Mouse (Mus musculus) lung, embryonic 14.5 days (tissue): ENCODE measurements around the gene Armc8. TPM values are rescaled to one million over a fixed set of nuclear protein-coding genes. Genes with fewer than 3 reads are reported as not detected.

Experiments used
- ATAC-seq: fragments of 200-750 bp; cut with Nextera tagmentation; 2 replicates; pipeline ENCODE4 v1.8.0; 2017; ENCODE audit warnings: mild to moderate bottlenecking, moderate TSS enrichment, moderate library complexity; ENCODE audit not compliant: insufficient read depth
- DNase-seq: peaks from one replicate; pipeline ENCODE4 v3.0.0-alpha.2; 2015
- H3K27ac ChIP-seq: fragments of 300-500 bp; sonication (generic); 2 replicates; pipeline ENCODE4 v1.5.1; 2014; ENCODE audit warnings: low read depth, mild to moderate bottlenecking, moderate library complexity
- H3K27me3 ChIP-seq: fragments of 300-500 bp; sonication (generic); 2 replicates; pipeline ENCODE4 v1.6.1; 2014; ENCODE audit warnings: low read length, control low read depth; ENCODE audit not compliant: insufficient read depth
- H3K36me3 ChIP-seq: fragments of 300-500 bp; sonication (generic); 2 replicates; pipeline ENCODE4 v1.6.1; 2014; ENCODE audit warnings: control low read depth; ENCODE audit not compliant: insufficient read depth
- H3K4me1 ChIP-seq: fragments of 300-500 bp; sonication (generic); 2 replicates; pipeline ENCODE4 v1.6.1; 2014; ENCODE audit warnings: antibody characterized with exemption, control low read depth; ENCODE audit not compliant: insufficient read depth
- H3K4me2 ChIP-seq: fragments of 300-500 bp; sonication (generic); 2 replicates; pipeline ENCODE4 v1.6.1; 2014; ENCODE audit warnings: mild to moderate bottlenecking
- H3K4me3 ChIP-seq: fragments of 300-500 bp; sonication (generic); 2 replicates; pipeline ENCODE4 v1.5.1; 2014; ENCODE audit warnings: low read depth, low read length
- H3K9ac ChIP-seq: fragments of 300-500 bp; sonication (generic); 2 replicates; pipeline ENCODE4 v1.6.1; 2014
- H3K9me3 ChIP-seq: fragments of 300-500 bp; sonication (generic); 2 replicates; pipeline ENCODE4 v1.6.1; 2016; ENCODE audit warnings: low read depth, low read length, control low read depth
- CTCF ChIP-seq: IDR thresholded peaks from 2 replicates; pipeline ENCODE4 v1.5.1; 2016; ENCODE audit warnings: antibody characterized with exemption, low read depth
- WGBS: fragments of 180-500 bp; shearing (Covaris S2); extraction: QIAGEN DNeasy Blood & Tissue Kit; methylation state at CpG from one replicate; pipeline ENCODE4 v1.1.7; 2014; 5-methylcytosine and 5-hydroxymethylcytosine counted together
- polyA plus RNA-seq: library from polyadenylated mRNA; unstranded; fragments of >200 nt; fragmentation: Nextera tagmentation; extraction: Ambion mirVana; gene quantifications from 2 replicates; pipeline ENCODE4 v1.2.1, GENCODE M21; 2014

Gene Armc8
- polyA plus RNA-seq, 1 experiment from 2014 or later: 26.6 TPM

DNA sequence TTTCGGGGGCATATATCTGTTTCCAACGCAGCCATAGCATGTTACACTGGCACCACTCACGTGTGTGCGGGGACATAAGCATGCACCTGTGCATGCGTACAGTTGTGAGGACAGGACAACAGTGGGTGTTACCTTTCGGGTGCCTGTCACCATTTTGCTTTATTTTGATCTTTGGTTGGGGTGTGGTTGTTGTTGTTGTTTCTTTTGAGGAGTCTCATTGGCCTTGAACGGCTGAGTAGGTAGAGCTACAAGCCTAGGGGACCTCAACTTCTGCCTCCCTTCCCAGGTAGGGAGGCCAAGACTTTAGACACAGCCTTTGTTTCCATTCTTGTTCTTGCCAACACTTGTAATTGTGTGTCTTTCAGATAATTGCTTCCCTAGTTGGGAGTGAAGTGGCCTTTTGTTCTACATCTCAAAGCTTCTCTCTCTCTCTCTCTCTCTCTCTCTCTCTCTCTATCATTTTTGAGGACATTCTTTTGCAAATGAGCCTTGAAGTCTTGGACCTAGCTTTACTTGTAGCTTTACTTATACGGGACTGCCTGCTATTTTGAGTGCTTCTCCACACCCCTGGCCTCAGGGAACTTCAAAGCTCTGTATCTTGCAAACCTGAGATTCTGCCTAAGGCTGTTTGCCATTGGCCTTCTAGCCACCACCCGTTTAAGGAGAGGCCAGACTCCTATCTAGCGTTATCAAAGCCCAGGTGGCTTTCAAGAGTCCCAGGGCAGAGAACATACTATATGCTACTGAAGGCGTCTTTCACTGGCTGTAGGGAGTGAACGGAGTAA is 130.7 kb downstream of the Armc8 start:
- Histone ChIP-seq H3K9me3 (no peaks in the 10 kb centered on the region), H3K4me1 (0 out of 2 replicates have a peak, but pooled peaks cover 3% of the 10 kb centered on the region), H3K4me3 (no peak overlapping the region), H3K27me3 (peaks cover 18% of the 10 kb centered on the region; the same call in 1 of the 2 replicates), H3K4me2 (no peak overlapping the region), H3K36me3 (no peaks in the 10 kb centered on the region), H3K9ac (no peak overlapping the region), H3K27ac (no peak overlapping the region)
- WGBS: 63% methylated on average over 12 of the region's 12 CpGs
- no peak for ATAC-seq
- TF ChIP-seq CTCF: no peak
- DNase-seq: no peak

DNA sequence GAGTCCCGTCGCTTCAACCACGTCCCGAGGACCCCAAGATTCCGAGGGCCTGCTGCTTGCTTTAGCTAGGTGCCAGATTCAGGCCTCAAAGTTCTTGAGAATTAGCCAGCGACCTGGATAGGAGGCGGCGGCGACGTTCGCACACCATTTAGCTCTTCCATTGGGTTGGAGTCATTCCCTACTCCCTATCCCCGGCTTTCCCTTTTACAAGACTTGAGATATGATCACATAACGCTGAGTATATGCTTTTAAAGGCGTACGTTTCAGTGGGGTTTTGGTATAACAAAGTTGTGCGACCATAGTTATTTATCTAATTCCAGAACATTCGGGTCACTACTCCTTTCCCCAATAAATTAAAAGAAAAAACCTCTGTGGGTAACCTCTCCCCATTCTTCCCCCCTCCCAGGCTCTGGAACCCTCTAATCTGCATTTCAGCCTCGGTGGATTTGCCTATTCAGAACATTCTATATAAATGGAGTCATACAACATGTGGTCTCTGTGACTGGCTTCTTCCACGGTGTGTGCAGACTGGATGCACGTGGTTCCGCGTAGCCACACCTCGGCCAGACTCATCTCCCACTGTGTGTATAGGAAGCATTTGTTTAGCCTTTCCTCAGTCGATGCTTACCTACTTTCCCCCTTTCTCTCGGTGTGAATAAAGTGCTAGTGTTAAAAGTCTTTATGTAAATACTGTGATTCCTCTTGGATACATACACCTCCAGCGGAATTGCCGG is 131.5 kb downstream of the Armc8 start, which contains the start of gene Mras:
Gene Mras, minus strand, starts transcription at position 351 of the 734 bp plus-strand sequence.
- Histone ChIP-seq H3K4me3 (peak within 1 kb of the TSS; percentile 70), H3K9ac (peak within 1 kb of the TSS; percentile 70), H3K27ac (peak within 1 kb of the TSS; percentile 30; the same call in 1 of the 2 replicates), H3K9me3 (no peaks in the 10 kb centered on the region), H3K36me3 (no peaks in the 10 kb centered on the region), H3K4me2 (peak within 1 kb of the TSS; percentile 91), H3K4me1 (0 out of 2 replicates have a peak, but pooled peaks cover 3% of the 10 kb centered on the region), H3K27me3 (peaks cover 18% of the 10 kb centered on the region; the same call in 1 of the 2 replicates)
- ATAC-seq (peak; percentile 1; the same call in 1 of the 2 replicates), DNase-seq (no peak)
- 13% methylated on average over 27 of the region's 27 CpGs for WGBS
- no peak for TF ChIP-seq CTCF

DNA sequence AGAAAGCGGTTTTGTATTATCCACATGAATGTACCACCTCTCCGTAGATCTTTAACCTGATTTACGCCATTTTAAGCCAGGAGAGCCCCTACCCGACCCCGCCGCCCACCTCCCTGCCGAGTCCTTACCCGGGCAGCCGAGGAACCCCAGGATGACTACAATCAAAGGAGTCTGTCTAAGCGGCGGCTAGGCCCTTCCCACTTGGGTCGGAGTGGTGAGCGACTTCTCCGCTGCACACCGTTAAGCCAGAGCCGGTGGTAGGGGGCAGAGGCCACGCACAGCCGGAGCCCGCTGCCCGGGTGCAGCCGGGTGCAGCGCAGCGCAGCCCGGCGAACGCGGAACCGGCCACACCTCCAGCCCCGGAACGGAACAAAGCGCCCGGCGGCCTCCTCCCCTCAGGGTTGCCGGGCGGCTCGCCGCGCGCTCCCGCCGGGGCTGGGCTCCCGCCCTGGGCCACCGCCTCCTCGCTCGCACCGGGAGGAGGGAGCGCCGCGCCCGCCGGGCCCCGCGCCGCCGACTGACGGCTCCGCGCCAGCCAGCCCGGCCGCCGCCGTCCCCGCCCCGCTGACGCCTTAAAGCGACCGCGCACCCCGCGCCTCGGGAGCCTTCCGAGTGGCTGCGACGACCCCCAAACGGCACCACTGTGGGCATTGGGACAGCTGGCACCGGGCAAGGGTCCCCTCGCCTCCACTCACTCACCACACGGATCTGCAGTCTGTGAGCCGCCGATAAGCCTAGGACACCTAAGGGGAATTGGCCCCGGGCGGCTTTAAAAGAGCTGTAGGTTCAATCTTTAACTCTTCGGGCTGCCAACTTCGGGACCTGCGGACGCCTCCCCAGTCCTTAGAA is 132.3 kb downstream of the Armc8 start:
- TF ChIP-seq CTCF: no peak
- Histone ChIP-seq H3K9ac (peak overlapping the region; percentile 70), H3K27me3 (peaks cover 18% of the 10 kb centered on the region; the same call in 1 of the 2 replicates), H3K9me3 (no peaks in the 10 kb centered on the region), H3K36me3 (no peaks in the 10 kb centered on the region), H3K27ac (peak overlapping the region; percentile 30; the same call in 1 of the 2 replicates), H3K4me2 (peak overlapping the region; percentile 91), H3K4me1 (0 out of 2 replicates have a peak, but pooled peaks cover 3% of the 10 kb centered on the region), H3K4me3 (peak overlapping the region; percentile 70)
- peak; percentile 74 for DNase-seq
- ATAC-seq: peak; percentile 73
- WGBS: under 1% methylated on average over 66 of the region's 86 CpGs

DNA sequence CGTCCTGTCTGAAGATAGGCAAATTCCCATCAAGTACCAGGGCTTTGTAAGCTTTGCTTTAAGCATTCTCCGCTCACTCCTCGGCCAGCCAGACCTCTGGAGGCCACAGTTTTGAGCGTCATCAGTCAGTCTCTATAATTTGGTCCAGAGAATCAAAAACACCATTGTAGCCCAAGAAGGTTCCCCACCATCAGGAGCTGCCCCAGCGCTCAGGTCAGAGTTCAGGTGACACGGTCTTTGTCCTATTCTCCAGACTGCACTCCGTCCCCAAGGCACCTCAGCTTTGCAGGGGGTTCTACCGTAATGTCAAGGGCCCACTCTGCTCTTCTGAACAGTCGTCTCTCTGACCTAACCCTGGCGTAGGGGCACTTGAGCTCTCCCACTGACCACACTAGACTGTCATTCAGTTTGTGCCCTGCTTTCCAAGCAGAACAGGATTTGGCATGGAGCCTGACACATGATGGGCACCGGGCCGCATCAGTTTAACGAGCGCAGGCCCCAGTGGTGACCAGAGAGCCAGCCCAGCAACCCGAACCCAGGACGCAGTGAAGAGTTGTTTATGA is 133.0 kb downstream of the Armc8 start:
- Histone ChIP-seq H3K9me3 (no peaks in the 10 kb centered on the region), H3K4me3 (peak overlapping the region; percentile 70), H3K27ac (0 out of 2 replicates have a peak overlapping the region, but pooled peaks have one; percentile 30), H3K27me3 (peaks cover 18% of the 10 kb centered on the region; the same call in 1 of the 2 replicates), H3K4me2 (peak overlapping the region; percentile 91), H3K36me3 (no peaks in the 10 kb centered on the region), H3K4me1 (0 out of 2 replicates have a peak, but pooled peaks cover 3% of the 10 kb centered on the region), H3K9ac (peak overlapping the region; percentile 70)
- DNase-seq (peak; percentile 49), ATAC-seq (peak; percentile 42)
- TF ChIP-seq CTCF: no peak
- WGBS: 17% methylated on average over 16 of the region's 16 CpGs

DNA sequence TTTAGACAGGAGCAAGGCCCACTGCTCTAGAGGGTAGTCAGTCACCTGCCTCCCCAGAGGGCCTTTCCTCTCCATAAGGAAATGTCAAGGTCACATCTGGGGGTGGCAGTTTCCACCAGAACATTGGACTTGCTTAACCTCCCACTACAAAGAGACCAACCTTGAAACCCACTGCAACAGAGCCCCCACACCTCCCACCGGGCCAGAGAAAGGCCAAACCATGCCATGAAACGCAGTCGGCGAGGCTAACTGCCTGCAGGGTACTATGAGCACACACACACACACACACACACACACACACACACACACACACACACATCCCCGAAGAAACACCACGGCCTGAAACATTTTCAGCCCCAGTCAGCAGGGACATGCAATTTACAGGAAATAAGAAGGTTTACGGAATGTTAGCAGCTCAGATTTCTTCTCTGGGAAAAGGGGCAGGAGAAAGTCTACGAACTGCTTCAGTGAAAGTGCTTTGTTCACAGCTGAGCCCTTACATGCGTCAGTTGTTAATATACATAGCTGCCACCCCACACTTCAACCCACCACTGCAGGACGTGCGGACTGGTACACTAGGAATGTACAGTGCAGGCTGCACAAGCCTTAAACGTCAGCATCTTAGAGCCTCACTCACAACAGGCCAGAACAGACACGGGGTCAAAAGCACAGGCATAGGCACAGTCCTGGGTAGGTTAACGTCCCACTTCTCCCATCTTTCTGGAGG is 133.6 kb downstream of the Armc8 start:
- peak; percentile 60 for ATAC-seq
- no peak for TF ChIP-seq CTCF
- peak overlapping the region; percentile 91 for H3K4me2 ChIP-seq
- H3K27me3 ChIP-seq: peaks cover 18% of the 10 kb centered on the region; the same call in 1 of the 2 replicates
- H3K36me3 ChIP-seq: no peaks in the 10 kb centered on the region
- DNase-seq: peak; percentile 51
- peak overlapping the region; percentile 70 for H3K9ac ChIP-seq
- WGBS: 26% methylated on average over 14 of the region's 14 CpGs
- 0 out of 2 replicates have a peak overlapping the region, but pooled peaks have one; percentile 18 for H3K27ac ChIP-seq
- H3K9me3 ChIP-seq: no peaks in the 10 kb centered on the region
- H3K4me3 ChIP-seq: peak overlapping the region; percentile 70
- H3K4me1 ChIP-seq: 0 out of 2 replicates have a peak, but pooled peaks cover 3% of the 10 kb centered on the region

DNA sequence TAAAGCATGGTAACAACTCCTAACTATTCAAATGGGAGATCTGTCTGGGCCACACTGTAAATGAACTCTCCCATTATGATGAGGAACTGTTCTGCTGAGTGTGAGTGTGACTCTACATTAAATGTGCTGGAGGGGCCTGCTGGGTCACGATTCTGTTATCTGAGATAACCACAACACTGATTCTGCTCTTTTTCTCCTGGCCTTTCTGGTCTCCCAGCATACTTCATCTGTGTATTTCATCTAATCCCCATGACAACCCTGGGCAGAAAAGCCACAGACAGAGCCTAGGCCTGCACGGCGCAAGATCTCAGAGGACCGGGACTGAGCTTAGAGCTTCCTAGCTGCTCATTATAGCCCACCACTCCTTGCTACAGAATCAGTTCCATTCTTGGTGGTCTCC is 136.2 kb downstream of the Armc8 start:
- WGBS: 76% methylated on average over 4 of the region's 4 CpGs

More for the DNA sequence above, 136.2 kb downstream of the Armc8 start:
- Histone ChIP-seq H3K4me3 (no peak overlapping the region), H3K27ac (no peak overlapping the region), H3K9ac (no peak overlapping the region), H3K27me3 (peaks cover 2% of the 10 kb centered on the region; the same call in 1 of the 2 replicates), H3K36me3 (no peaks in the 10 kb centered on the region), H3K9me3 (no peaks in the 10 kb centered on the region), H3K4me1 (no peaks in the 10 kb centered on the region), H3K4me2 (no peak overlapping the region)
- ATAC-seq: no peak
- no peak for TF ChIP-seq CTCF
- no peak for DNase-seq
